Mouse (Mus musculus) kidney, adult 18-20 months (tissue): ENCODE results near the gene Vgll1.

Experiments
- DNase-seq: peaks from one replicate; pipeline ENCODE4 v3.0.0; 2021

Vgll1 gene

GRCm38 (mm10) chrX:57087806-57088205 lies at the start of gene Vgll1:
TSS of gene Vgll1 (plus strand) at chrX:57088106.
- no peak for DNase-seq

GRCm38 (mm10) chrX:57042774-57043173 lies 45.1 kb upstream of the Vgll1 start, which contains the start of gene Brs3:
TSS of gene Brs3 (plus strand) at chrX:57043074.
- no peak for DNase-seq

GRCm38 (mm10) chrX:57043869-57044268 lies 44.0 kb upstream of the Vgll1 start:
- no peak for DNase-seq

- no peak for DNase-seq
Measured at GRCm38 (mm10) chrX:57052848-57053173, 35.1 kb upstream of the Vgll1 start.

GRCm38 (mm10) chrX:57053174-57053992 lies 34.5 kb upstream of the Vgll1 start, which contains the start of gene Htatsf1:
TSS of gene Htatsf1 (plus strand) at chrX:57053583.
- DNase-seq, result peak; percentile 88

GRCm38 (mm10) chrX:57053993-57054385 lies 33.9 kb upstream of the Vgll1 start:
- no peak for DNase-seq

- no peak for DNase-seq
Measured at GRCm38 (mm10) chrX:57081496-57081895, 6.4 kb upstream of the Vgll1 start.

- DNase-seq, result no peak
Measured at GRCm38 (mm10) chrX:57103415-57103814, 15.5 kb downstream of the Vgll1 start.

- DNase-seq, result no peak
Measured at GRCm38 (mm10) chrX:57106956-57107355, 19.1 kb downstream of the Vgll1 start.

GRCm38 (mm10) chrX:57118143-57118542 lies 30.2 kb downstream of the Vgll1 start:
- DNase-seq, result no peak

- no peak for DNase-seq
Measured at GRCm38 (mm10) chrX:57120768-57121167, 32.9 kb downstream of the Vgll1 start.

- DNase-seq, result no peak
Measured at GRCm38 (mm10) chrX:57130633-57131032, 42.7 kb downstream of the Vgll1 start.

- no peak for DNase-seq
Measured at GRCm38 (mm10) chrX:57137627-57138026, 49.7 kb downstream of the Vgll1 start.

GRCm38 (mm10) chrX:57153520-57153919 lies 65.6 kb downstream of the Vgll1 start:
- no peak for DNase-seq
